Mouse (Mus musculus) heart, adult 18-20 months (tissue): Measurements from ENCODE around the gene Scn11a. TPM values are rescaled to one million over a fixed set of nuclear protein-coding genes. Genes with fewer than 3 reads are reported as not detected.

Experiments
- total RNA-seq, 2 experiments: library from RNA; stranded (reverse); gene quantifications; 2 replicates each; pipeline ENCODE4 v1.2.3; 2021

The Scn11a gene
- total RNA-seq, 2 experiments from 2014 or later, result 0.05 TPM; not detected in 1

Other genes starting within 250 kb of the Scn11a start
- gene Scn5a, start 246.4 kb downstream of the Scn11a start, total RNA-seq, result 100 to 1,000 TPM; 174 to 194 TPM
- under 1 TPM; 0.67 to 0.75 TPM for gene Scn10a, start 106.1 kb downstream of the Scn11a start, total RNA-seq
- 10 to 100 TPM; 20.8 to 30.4 TPM for gene Wdr48, start 69.4 kb upstream of the Scn11a start, total RNA-seq
- 10 to 100 TPM; 31.8 to 35.8 TPM for gene Gorasp1, start 112.1 kb upstream of the Scn11a start, total RNA-seq
- under 1 TPM in 1 of 2 experiments, not detected in 1; 0.21 TPM for gene Ttc21a, start 112.2 kb upstream of the Scn11a start, total RNA-seq
- 10 to 100 TPM; 16.7 to 20.7 TPM for gene Csrnp1, start 159.2 kb upstream of the Scn11a start, total RNA-seq
- 100 to 1,000 TPM; 145 to 150 TPM for gene Xirp1, start 198.1 kb upstream of the Scn11a start, total RNA-seq
- gene Cx3cr1, start 244.4 kb upstream of the Scn11a start, total RNA-seq, result under 1 TPM; 0.80 to 0.92 TPM